Mouse (Mus musculus): ENCODE measurements at regions not wholly inside any gene's neighbourhood (a gene's known extent, or its start where the extent isn't known, plus 50 kb on each side); places are given as distances from the start of the nearest gene placed in this dataset.

DNA sequence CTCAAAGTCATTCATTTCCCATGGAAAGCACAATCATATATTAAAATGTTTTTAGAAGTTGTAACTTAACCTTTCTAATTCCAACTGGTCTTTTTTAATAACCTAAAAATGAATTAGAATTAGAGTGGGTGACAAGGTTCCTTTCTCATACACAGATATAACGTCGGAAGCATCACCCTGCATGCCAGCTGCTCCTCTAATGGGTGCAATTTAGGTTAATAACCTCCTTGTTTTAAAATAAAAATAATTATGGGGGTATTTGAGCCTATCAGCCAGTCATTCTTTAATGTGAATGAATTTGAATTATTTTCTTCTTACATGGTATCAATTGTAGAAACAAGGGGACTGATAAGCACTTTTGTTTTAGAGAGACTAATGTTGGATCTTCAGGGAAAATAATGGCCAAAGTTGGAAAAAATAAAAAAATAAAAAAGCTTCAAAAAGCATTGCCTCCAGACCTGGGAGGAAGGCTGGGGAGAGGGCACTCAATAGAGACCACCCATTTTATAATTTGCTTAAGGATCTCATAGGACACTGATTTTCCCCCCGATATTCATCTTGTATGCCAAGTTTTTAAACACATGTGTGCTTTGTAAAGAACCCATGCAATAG is 960.9 kb downstream of the Robo2 start:
- ChIA-PET POLR2A (no interaction called here), CTCF (no interaction called here)

DNA sequence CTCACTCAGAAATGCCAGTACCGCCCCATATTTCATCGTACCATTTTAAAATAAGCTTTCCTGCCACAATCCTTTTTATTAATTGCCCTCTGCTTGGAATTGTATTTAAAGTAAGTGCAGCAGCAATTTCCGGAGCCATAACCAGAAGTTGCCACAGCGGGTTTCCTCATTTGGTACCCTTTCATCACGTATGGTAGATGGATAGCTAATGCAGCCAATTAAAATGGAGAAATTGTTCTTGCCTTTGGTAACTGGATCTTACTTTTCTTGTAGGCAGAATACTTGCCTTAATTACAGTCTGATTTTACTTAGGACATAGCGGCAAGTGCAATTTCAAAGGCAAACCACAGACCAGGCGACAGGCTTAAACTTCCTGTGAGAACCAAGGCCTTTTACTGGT is 961.8 kb downstream of the Robo2 start:
- ChIA-PET CTCF (no interaction called here), POLR2A (no interaction called here)

DNA sequence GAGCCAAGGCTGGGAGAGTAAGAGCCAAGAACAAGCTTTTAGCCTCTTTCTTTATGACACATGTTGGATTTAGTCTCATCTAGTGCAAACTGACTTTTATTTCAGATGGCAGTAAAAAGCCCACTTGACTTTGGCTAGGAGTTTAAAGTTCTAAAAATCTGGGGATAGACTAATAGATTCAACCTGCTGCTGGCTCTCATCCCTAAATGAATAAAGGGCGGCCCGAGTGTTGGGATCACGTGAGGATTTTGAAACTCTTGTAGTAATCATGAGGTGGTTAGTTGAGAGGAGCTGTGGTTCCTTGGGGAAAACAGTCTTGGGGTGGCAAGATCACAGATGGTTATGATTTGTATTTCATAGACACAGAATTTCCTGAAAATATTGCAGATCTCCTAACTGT is 975.9 kb downstream of the Robo2 start:
- CTCF ChIA-PET, result no interaction called here
- POLR2A ChIA-PET, result no interaction called here

DNA sequence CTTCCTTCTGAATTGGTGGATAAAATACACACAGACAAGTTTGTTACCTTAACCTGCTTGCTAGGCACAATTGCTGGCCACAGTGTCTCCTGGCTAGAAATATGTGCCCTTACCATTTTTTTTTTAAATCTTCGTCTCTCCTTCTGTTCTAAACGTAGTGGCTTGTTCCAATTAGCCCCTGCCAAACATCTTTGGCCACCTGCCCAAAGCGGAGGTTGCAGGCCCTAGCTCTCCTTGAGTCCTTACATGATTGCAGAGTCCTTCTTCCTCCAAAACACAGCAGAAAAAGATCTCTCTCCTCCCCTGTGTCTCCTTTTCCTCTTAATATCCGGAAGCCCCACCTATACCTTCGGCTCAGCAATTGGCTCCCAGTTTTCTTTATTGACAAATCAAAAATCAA is 986.8 kb downstream of the Robo2 start:
- ChIA-PET POLR2A (no interaction called here), CTCF (no interaction called here)

DNA sequence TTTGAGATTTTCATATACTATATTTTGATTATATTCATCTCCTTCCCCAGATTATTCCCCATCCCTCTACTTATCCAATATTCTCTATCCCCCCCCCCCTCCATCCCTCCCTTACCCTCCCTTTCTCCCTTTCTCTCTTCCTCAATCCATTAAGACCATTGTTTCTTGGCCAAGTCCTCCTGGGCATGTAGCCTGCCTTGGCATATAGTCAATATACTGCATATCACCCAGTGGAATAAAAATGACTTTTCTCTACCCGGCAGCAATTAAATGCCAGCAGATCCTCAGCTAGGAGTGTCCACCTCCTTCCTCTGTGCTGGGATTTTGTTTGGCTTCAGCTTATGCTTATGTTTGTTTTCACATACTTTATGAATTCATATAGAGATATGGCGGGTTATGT is 987.3 kb downstream of the Robo2 start:
- POLR2A ChIA-PET, result no interaction called here
- CTCF ChIA-PET, result no interaction called here

DNA sequence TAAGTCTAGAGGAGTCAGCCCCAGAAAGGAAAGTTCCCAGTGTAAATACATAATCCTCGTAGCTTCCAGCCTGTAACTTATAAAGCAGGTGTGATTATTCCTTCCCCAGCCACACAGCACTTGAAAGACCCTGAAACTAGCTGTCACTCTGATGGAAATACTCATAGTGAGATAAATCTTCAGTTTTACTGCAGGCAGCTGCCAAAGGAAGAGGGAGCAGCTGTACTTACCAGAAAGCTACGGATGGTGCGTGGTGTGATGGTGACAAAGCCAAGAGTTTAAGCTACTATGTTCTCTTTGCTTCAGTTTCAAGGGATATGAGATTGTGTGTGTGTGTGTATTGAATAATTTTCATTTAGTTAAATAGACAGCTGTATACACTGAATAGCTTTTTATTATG is 1007.1 kb downstream of the Robo2 start:
- POLR2A ChIA-PET, result no interaction called here
- CTCF ChIA-PET, result no interaction called here

DNA sequence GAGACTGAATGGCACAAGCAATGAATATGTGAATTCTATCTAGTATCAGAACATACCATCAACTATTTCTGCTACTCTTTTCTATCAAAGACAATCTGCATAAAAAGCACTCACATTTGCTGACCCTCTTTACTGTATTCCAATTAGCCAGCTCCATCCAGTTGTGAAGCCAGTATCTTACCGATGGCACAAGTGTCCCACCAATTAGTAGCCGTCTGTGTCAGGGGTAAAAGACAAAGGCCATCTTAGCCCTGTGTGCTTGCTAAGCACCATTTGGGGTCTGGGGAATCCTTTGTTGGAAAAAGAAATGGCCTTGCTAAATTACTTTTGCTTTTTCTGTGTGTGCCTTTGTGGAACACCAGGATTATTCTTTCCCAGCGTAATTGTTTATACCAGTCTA is 1007.5 kb downstream of the Robo2 start:
- ChIA-PET CTCF (no interaction called here), POLR2A (no interaction called here)

DNA sequence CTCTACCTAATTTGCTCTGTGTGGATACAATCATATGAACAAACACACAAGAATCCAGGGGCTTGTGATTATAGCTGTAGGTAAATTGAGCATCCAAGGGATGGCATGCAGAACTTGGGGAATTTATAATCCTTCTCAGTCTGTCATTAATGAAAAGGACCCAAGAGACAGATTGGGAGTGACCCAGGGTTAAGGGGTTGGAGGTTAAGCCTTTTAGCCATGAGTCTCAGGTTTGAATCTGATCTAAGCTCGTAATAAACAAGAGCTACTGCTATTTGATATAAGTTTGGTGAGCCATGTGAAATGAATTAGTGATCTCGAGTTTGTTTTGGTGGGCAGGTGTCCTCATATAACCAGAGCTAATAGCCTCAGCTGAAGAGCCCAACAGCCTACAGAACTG is 1032.6 kb downstream of the Robo2 start:
- ChIA-PET POLR2A (no interaction called here), CTCF (no interaction called here)

DNA sequence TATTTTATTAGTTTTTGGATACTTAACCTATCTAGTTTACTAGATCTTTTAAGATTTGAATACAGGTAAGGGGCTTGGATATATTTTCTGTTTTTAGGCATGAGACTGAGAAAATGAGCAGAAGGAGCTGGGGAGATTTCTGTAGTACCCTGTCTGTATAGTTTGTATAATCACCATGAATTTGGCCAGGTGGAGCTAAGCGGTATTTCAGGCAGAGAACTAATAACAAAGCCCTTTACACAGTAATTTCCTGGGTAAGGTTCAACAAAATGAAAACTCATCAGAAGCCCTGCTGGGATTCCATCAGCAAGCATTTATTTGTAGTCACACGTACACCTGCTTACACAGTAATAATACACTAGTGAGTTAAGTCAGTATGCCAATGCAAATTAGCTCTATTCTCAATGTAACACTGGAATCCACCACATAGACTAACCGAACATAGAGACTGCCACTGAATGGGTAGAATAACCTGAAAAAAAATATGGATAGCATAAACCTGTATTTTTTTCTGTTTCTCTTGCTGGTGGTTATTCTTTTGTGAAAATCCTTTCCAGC is 1036.9 kb downstream of the Robo2 start:
- ChIA-PET POLR2A (no interaction called here), CTCF (no interaction called here)

DNA sequence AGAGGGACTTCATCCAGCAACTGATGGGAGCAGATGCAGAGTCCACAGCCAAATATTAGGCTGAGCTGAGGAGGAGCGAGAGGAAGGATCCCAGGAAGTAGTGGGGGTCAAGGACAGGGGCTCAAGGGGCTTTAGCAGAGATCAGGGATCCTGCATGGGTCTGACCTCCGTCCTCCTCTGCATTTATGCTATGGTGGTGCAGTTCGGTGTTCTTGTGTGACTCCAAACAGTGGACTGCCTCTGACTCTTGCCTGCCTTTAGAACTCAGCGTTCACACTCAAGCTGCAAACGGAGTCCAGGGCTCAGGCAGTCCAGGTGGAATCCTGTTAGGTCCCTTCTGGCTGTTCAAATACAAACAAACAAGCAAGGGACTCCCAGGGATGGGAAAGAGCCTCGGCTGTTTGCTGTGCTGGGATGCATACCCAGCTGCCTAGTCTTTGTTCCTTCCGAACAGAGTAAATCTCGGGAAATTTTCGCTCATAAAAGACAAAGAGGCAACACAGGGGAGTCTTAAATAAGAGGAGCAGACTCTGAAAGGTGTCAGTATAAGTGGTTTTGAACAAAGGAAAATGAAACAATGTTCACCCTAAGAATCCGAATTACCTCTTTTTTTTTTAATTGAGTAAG is 1042.9 kb downstream of the Robo2 start:
- CTCF ChIA-PET, result no interaction called here
- POLR2A ChIA-PET, result no interaction called here

DNA sequence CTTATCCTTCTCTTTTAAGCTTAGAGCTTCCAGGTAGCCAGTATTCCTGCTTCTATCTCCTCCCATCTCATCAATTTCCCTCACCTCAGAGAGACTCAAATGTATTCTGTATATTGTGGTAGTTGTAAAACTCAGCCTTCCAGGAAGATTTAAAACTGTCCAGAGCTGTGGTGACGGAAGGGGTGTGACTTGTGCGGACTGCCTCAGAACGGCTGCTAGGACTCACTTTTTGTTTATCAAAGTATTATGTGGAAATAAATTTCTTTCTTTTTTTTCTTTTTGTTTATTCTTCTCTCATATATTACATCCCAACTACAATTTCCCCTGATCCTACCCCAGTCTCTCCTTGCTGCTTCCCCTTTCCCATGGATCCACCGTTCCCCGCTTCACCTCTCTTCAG is 1043.7 kb downstream of the Robo2 start:
- CTCF ChIA-PET, result no interaction called here
- POLR2A ChIA-PET, result no interaction called here

DNA sequence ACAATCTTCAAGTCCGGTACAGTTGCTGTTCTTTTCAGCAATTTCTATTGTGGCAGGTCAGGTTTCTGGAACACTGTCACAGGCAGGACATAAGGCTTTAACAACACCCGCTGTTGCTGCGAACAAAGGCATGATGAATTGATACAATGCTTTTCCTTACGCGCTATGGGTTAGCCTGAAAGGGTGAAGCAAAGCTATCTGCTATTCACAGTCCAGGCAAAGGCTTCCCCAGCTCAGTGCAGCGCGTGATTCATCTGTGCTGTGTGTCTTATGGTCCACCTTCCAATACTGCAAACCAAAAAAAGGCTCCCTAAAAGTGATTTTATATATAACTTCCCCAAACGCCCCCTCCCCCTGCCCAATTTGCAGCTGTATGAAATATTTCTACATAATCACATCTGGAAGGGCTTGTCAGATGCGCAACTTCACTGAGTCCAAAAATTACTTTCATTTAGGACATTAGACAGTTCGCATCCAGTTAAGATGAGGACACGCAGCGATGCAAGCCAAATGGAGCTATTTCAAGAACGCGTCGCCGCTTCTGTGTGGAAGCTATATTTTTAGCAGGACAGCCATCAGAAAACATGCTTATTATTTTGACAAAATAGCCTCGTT is 1044.3 kb downstream of the Robo2 start:
- ChIA-PET POLR2A (no interaction called here), CTCF (no interaction called here)

DNA sequence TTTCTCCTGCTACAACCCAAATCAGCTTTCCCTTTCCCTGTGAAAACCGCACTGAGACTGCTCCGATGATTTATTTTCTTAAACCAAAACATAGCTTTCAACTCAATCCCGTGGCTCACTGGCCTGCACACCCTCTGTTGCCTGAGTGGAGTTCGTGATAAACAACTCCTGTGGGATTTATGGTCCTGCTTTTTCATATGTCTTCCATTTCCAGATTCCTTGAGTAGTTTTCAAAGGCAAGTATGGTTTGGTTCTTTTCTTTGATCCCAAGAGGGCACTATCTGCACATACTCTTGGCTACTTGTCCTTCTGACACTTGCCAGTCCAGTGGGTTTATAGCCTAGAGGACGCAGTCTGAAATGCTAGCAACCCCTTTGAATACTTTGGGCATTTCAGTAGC is 1042.6 kb downstream of the Robo1 start:
- ChIA-PET POLR2A (no interaction called here), CTCF (no interaction called here)

DNA sequence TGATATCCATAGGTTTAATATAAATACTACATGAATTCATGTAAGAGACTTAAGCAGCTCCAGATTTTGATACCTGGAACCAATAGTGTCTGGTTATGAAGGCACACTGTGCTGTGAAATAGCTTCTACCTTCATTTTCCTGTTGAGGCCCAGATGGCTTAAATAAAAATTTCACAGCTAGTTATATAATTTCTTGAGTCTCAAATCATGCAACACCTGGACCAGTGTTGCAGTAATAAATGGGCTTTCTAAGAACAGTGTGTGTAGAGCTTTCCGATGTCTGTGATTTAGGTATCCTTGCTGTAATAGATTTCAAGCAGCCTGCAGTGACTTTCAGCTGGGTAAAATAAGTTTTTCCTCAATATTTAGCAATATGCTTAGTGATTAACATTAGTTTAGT is 1035.8 kb downstream of the Robo1 start:
- ChIA-PET POLR2A (no interaction called here), CTCF (no interaction called here)

DNA sequence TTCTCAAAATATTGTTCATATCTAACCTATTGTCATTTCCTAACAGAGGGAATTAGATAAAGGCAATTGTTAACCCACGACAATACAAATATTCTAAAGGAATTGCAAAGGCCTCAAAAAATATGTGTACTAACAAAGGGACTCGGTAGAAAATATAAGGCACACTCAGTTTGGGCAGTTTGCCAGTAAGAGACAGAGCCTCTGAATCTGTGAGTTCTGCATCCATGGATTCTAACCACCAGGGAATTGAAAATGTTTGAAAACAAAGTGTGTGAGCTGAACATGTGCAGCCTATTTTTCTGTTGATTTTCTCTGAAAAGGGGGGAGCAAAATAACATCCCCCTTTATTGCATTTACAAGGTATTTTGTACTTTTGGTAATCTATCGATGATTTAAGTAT is 1035.4 kb downstream of the Robo1 start:
- POLR2A ChIA-PET, result no interaction called here
- CTCF ChIA-PET, result no interaction called here

DNA sequence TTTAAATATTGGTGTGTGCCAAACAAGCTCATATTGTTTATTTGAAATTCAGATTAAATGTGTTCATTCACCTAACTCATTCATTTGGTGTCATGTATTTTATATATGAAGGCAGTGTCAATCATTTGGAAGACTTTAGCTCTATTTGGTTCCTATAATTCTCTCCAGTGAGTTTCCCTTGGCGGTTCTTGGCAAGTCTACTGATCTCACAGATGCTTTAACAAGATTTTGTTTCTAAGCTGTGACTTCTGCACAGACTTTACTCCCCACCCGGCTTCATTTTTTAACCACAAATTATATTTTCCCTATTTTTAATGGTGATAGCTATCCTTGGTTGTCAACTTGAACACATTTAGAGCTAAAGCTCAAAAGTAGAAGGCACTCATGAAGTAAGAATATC is 1009.5 kb downstream of the Robo1 start:
- POLR2A ChIA-PET, result no interaction called here
- CTCF ChIA-PET, result interaction anchor here in 1 of 4 experiments (0.7 kb wide), 1 partner anchor 44 kb away, joined by 4 read pairs; no protein-coding TSS in a partner anchor

DNA sequence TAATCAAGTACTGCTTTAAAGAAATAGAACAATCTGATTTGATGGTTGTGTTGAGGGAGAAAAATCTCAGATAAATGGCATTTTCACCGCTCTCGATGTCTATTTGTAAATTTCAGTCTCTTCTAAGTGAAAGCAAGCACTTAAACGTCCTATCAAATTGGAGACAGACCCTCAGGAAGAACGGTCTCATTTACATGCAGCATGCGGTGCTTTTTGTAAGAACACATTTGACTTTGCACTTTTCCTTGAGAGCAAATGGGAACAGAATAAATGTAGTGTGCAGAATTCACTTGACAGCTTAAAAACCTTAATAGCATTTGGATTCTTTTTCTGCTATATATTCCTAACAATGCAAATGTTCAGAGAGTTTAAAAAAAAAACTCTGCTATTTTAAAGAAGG is 1002.0 kb downstream of the Robo1 start:
- ChIA-PET CTCF (no interaction called here), POLR2A (no interaction called here)

DNA sequence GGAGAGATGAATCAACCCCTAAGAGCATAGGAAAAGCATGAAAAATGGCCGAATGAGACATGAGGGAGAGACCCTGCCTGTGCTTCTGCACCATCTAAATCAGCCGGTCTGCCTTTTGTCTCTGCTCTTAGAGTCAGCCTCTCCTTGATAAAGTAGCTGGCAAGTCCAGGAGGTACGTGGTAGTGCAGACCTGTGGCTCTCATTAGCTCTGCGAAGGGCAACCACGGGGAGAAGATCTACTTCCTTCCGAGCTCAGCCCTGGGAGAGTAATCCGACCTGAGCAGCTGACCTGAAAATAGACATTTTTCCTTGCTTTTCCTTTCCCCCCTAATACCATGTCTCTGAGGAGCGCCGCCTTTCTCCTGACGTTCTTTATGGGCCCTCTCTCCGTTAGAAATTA is 971.8 kb downstream of the Robo1 start:
- POLR2A ChIA-PET, result no interaction called here

DNA sequence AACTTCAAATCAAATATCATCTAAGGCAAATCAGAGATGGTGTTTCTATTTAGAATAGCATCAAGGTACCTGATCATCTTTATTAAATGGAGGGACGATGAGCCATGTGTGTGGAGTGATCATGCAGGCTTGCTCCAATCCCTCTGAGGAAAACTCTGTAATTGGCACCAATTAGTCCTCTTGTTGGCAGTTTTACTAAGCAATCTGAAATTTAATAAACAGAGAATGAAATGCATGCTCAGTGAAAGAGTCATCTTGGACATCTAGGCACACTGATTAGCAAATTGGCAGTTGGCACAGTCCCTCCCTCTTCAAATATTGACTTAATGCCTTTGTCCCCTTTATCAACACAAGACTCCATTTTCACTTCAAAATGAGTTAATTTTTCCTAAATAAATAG is 951.6 kb downstream of the Robo1 start:
- POLR2A ChIA-PET, result no interaction called here

More for the DNA sequence above, 971.8 kb downstream of the Robo1 start:
- CTCF ChIA-PET, result no interaction called here

DNA sequence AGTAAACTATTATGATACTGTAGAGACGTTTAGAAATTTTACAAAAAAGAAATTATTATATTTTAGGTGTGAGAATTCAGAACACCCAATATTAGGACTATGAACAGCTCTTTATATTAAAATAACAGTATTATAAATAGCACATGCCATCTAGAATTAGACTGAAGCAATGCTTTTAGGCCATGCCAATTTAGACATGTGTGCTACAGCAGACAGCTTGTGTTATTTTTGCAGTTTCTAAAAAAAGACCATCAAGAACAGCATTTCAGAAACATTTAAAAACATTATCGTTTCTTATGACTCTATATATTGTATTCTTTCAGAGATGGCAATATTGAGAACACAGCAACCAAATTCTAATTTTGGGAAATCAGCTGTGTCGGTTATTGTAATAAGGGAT is 951.2 kb downstream of the Robo1 start:
- ChIA-PET CTCF (no interaction called here), POLR2A (no interaction called here)

More for the DNA sequence above, 951.6 kb downstream of the Robo1 start:
- CTCF ChIA-PET, result no interaction called here

DNA sequence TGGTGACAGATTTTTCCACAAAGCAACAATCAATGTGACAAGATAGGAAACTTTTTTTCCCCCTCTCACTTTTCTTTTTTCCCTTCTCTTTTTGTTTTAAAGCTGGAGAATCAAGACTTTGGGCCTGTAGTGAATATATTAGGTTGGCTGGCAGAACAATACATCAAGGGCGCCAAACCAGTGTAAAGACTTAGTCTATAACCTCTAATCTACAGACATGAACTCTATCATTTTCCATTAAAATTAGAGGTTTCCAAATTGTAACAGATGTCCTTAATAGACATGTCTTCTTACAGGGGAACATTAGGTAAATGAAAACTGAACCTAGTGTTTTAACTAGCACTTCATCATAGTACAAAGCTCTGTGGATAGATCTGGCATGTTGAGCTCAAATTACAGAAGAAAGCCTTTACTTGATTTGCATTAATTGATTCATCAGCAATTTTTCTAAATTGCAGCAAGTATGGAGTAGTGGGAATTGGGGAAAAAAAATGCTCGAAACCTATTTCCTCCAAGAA is 937.0 kb downstream of the Robo1 start:
- POLR2A ChIA-PET, result interaction anchor here in 1 of 4 experiments (0.6 kb wide), 1 partner anchor 882 kb away, joined by 3 read pairs; no protein-coding TSS in a partner anchor
- CTCF ChIA-PET, result no interaction called here

All from embryonic stem cell, embryonic (primary cell).